Mouse (Mus musculus) lung, embryonic 14.5 days (tissue): ENCODE data around the gene Lrp1. TPM values are rescaled to one million over a fixed set of nuclear protein-coding genes. Genes with fewer than 3 reads are reported as not detected.

Experiments
- ATAC-seq: fragments of 200-750 bp; cut with Nextera tagmentation; 2 replicates; pipeline ENCODE4 v1.8.0; 2017; ENCODE audit warnings: mild to moderate bottlenecking, moderate TSS enrichment, moderate library complexity; ENCODE audit not compliant: insufficient read depth
- DNase-seq: peaks from one replicate; pipeline ENCODE4 v3.0.0-alpha.2; 2015
- H3K27ac ChIP-seq: fragments of 300-500 bp; sonication (generic); 2 replicates; pipeline ENCODE4 v1.5.1; 2014; ENCODE audit warnings: low read depth, mild to moderate bottlenecking, moderate library complexity
- H3K27me3 ChIP-seq: fragments of 300-500 bp; sonication (generic); 2 replicates; pipeline ENCODE4 v1.6.1; 2014; ENCODE audit warnings: low read length, control low read depth; ENCODE audit not compliant: insufficient read depth
- H3K36me3 ChIP-seq: fragments of 300-500 bp; sonication (generic); 2 replicates; pipeline ENCODE4 v1.6.1; 2014; ENCODE audit warnings: control low read depth; ENCODE audit not compliant: insufficient read depth
- H3K4me1 ChIP-seq: fragments of 300-500 bp; sonication (generic); 2 replicates; pipeline ENCODE4 v1.6.1; 2014; ENCODE audit warnings: antibody characterized with exemption, control low read depth; ENCODE audit not compliant: insufficient read depth
- H3K4me2 ChIP-seq: fragments of 300-500 bp; sonication (generic); 2 replicates; pipeline ENCODE4 v1.6.1; 2014; ENCODE audit warnings: mild to moderate bottlenecking
- H3K4me3 ChIP-seq: fragments of 300-500 bp; sonication (generic); 2 replicates; pipeline ENCODE4 v1.5.1; 2014; ENCODE audit warnings: low read depth, low read length
- H3K9ac ChIP-seq: fragments of 300-500 bp; sonication (generic); 2 replicates; pipeline ENCODE4 v1.6.1; 2014
- H3K9me3 ChIP-seq: fragments of 300-500 bp; sonication (generic); 2 replicates; pipeline ENCODE4 v1.6.1; 2016; ENCODE audit warnings: low read depth, low read length, control low read depth
- CTCF ChIP-seq: IDR thresholded peaks from 2 replicates; pipeline ENCODE4 v1.5.1; 2016; ENCODE audit warnings: antibody characterized with exemption, low read depth
- WGBS: fragments of 180-500 bp; shearing (Covaris S2); extraction: QIAGEN DNeasy Blood & Tissue Kit; methylation state at CpG from one replicate; pipeline ENCODE4 v1.1.7; 2014; 5-methylcytosine and 5-hydroxymethylcytosine counted together
- polyA plus RNA-seq: library from polyadenylated mRNA; unstranded; fragments of >200 nt; fragmentation: Nextera tagmentation; extraction: Ambion mirVana; gene quantifications from 2 replicates; pipeline ENCODE4 v1.2.1, GENCODE M21; 2014

The Lrp1 gene
- polyA plus RNA-seq, 1 experiment from 2014 or later, result 68.7 TPM

- H3K9me3 ChIP-seq, result no peaks in the 10 kb centered on the region
- no peak overlapping the region for H3K4me3 ChIP-seq
- peak overlapping the region; percentile 56; the same call in 1 of the 2 replicates for H3K27ac ChIP-seq
- TF ChIP-seq CTCF, result no peak
- DNase-seq (no peak), ATAC-seq (no peak)
- H3K9ac ChIP-seq, result no peak overlapping the region
- no peaks in the 10 kb centered on the region for H3K27me3 ChIP-seq
- H3K4me2 ChIP-seq, result no peak overlapping the region
- peaks cover 75% of the 10 kb centered on the region for H3K36me3 ChIP-seq
- 69% methylated on average over 7 of the region's 7 CpGs for WGBS
- H3K4me1 ChIP-seq, result peaks cover 16% of the 10 kb centered on the region
Observed at GRCm38 (mm10) chr10:127590831-127591451, 30.0 kb downstream of the Lrp1 start.

GRCm38 (mm10) chr10:127590256-127590655, 30.7 kb downstream of the Lrp1 start:
- no peak for ATAC-seq
- peaks cover 77% of the 10 kb centered on the region for H3K36me3 ChIP-seq
- 83% methylated on average over 12 of the region's 12 CpGs for WGBS
- H3K4me2 ChIP-seq, result no peak overlapping the region
- DNase-seq, result no peak
- peaks cover 10% of the 10 kb centered on the region for H3K4me1 ChIP-seq
- no peak overlapping the region for H3K27ac ChIP-seq
- H3K9me3 ChIP-seq, result no peaks in the 10 kb centered on the region
- no peak for TF ChIP-seq CTCF
- H3K9ac ChIP-seq, result no peak overlapping the region
- H3K27me3 ChIP-seq, result no peaks in the 10 kb centered on the region
- no peak overlapping the region for H3K4me3 ChIP-seq

- no peak overlapping the region for H3K9ac ChIP-seq
- DNase-seq (no peak), ATAC-seq (no peak)
- peaks cover 74% of the 10 kb centered on the region for H3K36me3 ChIP-seq
- 86% methylated on average over 8 of the region's 8 CpGs for WGBS
- no peak overlapping the region for H3K4me2 ChIP-seq
- no peaks in the 10 kb centered on the region for H3K27me3 ChIP-seq
- peaks cover 4% of the 10 kb centered on the region; the same call in 1 of the 2 replicates for H3K4me1 ChIP-seq
- no peak overlapping the region for H3K4me3 ChIP-seq
- no peak overlapping the region for H3K27ac ChIP-seq
- TF ChIP-seq CTCF, result no peak
- no peaks in the 10 kb centered on the region for H3K9me3 ChIP-seq
Observed at GRCm38 (mm10) chr10:127587776-127588175, 33.2 kb downstream of the Lrp1 start.

GRCm38 (mm10) chr10:127586209-127586608, 34.7 kb downstream of the Lrp1 start:
- TF ChIP-seq CTCF, result no peak
- H3K27ac ChIP-seq, result no peak overlapping the region
- peaks cover 88% of the 10 kb centered on the region for H3K36me3 ChIP-seq
- no peak overlapping the region for H3K9ac ChIP-seq
- 56% methylated on average over 4 of the region's 4 CpGs for WGBS
- H3K9me3 ChIP-seq, result no peaks in the 10 kb centered on the region
- 0 out of 2 replicates have a peak, but pooled peaks cover 3% of the 10 kb centered on the region for H3K4me1 ChIP-seq
- H3K27me3 ChIP-seq, result no peaks in the 10 kb centered on the region
- H3K4me2 ChIP-seq, result no peak overlapping the region
- H3K4me3 ChIP-seq, result no peak overlapping the region
- no peak for ATAC-seq
- peak; percentile 53 for DNase-seq

GRCm38 (mm10) chr10:127585598-127585997, 35.4 kb downstream of the Lrp1 start:
- Histone ChIP-seq H3K4me3 (no peak overlapping the region), H3K27ac (no peak overlapping the region), H3K27me3 (no peaks in the 10 kb centered on the region), H3K4me1 (no peaks in the 10 kb centered on the region), H3K36me3 (peaks cover 86% of the 10 kb centered on the region), H3K4me2 (no peak overlapping the region), H3K9me3 (no peaks in the 10 kb centered on the region), H3K9ac (no peak overlapping the region)
- DNase-seq (no peak), ATAC-seq (no peak)
- 85% methylated on average over 2 of the region's 2 CpGs for WGBS
- TF ChIP-seq CTCF, result no peak

- ATAC-seq (no peak), DNase-seq (no peak)
- no peak for TF ChIP-seq CTCF
- no peaks in the 10 kb centered on the region for H3K27me3 ChIP-seq
- H3K9ac ChIP-seq, result no peak overlapping the region
- H3K36me3 ChIP-seq, result peaks cover 82% of the 10 kb centered on the region
- no peak overlapping the region for H3K27ac ChIP-seq
- WGBS, result 67% methylated on average over 8 of the region's 8 CpGs
- H3K4me3 ChIP-seq, result no peak overlapping the region
- no peak overlapping the region for H3K4me2 ChIP-seq
- H3K9me3 ChIP-seq, result no peaks in the 10 kb centered on the region
- H3K4me1 ChIP-seq, result no peaks in the 10 kb centered on the region
Observed at GRCm38 (mm10) chr10:127583649-127584048, 37.3 kb downstream of the Lrp1 start.

GRCm38 (mm10) chr10:127581291-127581690, 39.7 kb downstream of the Lrp1 start:
- WGBS, result 85% methylated on average over 9 of the region's 9 CpGs
- peaks cover 87% of the 10 kb centered on the region for H3K36me3 ChIP-seq
- H3K27me3 ChIP-seq, result no peaks in the 10 kb centered on the region

GRCm38 (mm10) chr10:127577982-127578381, 43.0 kb downstream of the Lrp1 start:
- DNase-seq (no peak), ATAC-seq (no peak)
- Histone ChIP-seq H3K4me3 (no peak overlapping the region), H3K4me1 (no peaks in the 10 kb centered on the region), H3K9me3 (no peaks in the 10 kb centered on the region), H3K36me3 (peaks cover 91% of the 10 kb centered on the region), H3K4me2 (no peak overlapping the region), H3K27ac (no peak overlapping the region), H3K9ac (no peak overlapping the region), H3K27me3 (no peaks in the 10 kb centered on the region)
- 79% methylated on average over 15 of the region's 15 CpGs for WGBS
- no peak for TF ChIP-seq CTCF

More at GRCm38 (mm10) chr10:127581291-127581690, 39.7 kb downstream of the Lrp1 start:
- Histone ChIP-seq H3K9me3 (no peaks in the 10 kb centered on the region), H3K4me3 (no peak overlapping the region), H3K9ac (no peak overlapping the region), H3K4me1 (no peaks in the 10 kb centered on the region), H3K4me2 (no peak overlapping the region), H3K27ac (no peak overlapping the region)
- no peak for DNase-seq
- no peak for ATAC-seq
- no peak for TF ChIP-seq CTCF
